Mouse (Mus musculus) gastrocnemius, postnatal 4 days (tissue): Measurements from ENCODE around the gene Sf3b5. TPM values are rescaled to one million over a fixed set of nuclear protein-coding genes. Genes with fewer than 3 reads are reported as not detected.

Experiments
- DNase-seq, 2 experiments: peaks; one replicate each; pipeline ENCODE4 v3.0.0; 2021 to 2022; ENCODE audit warnings: low spot score in 2 of 2, mixed read lengths in 2 of 2
- long read RNA-seq, 2 experiments: library from polyadenylated mRNA; stranded (forward); transcript quantifications; one replicate each; pipeline ENCODE4 v2.0.0; 2021
- total RNA-seq, 2 experiments: library from RNA; stranded (reverse); gene quantifications; 2 replicates each; pipeline ENCODE4 v1.2.3; 2021

The Sf3b5 gene
- 1 to 10 TPM; 7.1 to 7.9 TPM for total RNA-seq
- long read RNA-seq, experiment 1, transcript Sf3b5-201 (1 exons, 3,841 nt): major isoform, 56 of 56 reads
- long read RNA-seq, experiment 1, partial matches to known transcripts: 0 of 56 reads
- long read RNA-seq, experiment 1, other reads (novel, unspliced or antisense): 0 of 56 reads
- long read RNA-seq, experiment 2, transcript Sf3b5-201 (1 exons, 3,841 nt): major isoform, 59 of 59 reads
- long read RNA-seq, experiment 2, partial matches to known transcripts: 0 of 59 reads
- long read RNA-seq, experiment 2, other reads (novel, unspliced or antisense): 0 of 59 reads

- DNase-seq: no peak
Measured at GRCm38 (mm10) chr10:13005043-13005442, at the start of gene Sf3b5. TSS of gene Sf3b5 (plus strand) at chr10:13005343.

GRCm38 (mm10) chr10:12955831-12956230 lies 49.3 kb upstream of the Sf3b5 start:
- no peak for DNase-seq

GRCm38 (mm10) chr10:12957271-12957670 lies 47.9 kb upstream of the Sf3b5 start:
- DNase-seq: no peak

- no peak for DNase-seq
Measured at GRCm38 (mm10) chr10:12961546-12961945, 43.6 kb upstream of the Sf3b5 start.

GRCm38 (mm10) chr10:12962238-12962637 lies 42.9 kb upstream of the Sf3b5 start:
- DNase-seq: no peak

- no peak for DNase-seq
Measured at GRCm38 (mm10) chr10:12963362-12964147, 41.6 kb upstream of the Sf3b5 start.

- peak; percentile 54 to 73 for DNase-seq
Measured at GRCm38 (mm10) chr10:12964151-12965075, 40.7 kb upstream of the Sf3b5 start, which contains the start of gene Stx11. TSS of gene Stx11 (minus strand) at chr10:12964298.

GRCm38 (mm10) chr10:12965669-12966180 lies 39.4 kb upstream of the Sf3b5 start:
- no peak for DNase-seq

GRCm38 (mm10) chr10:12974572-12974971 lies 30.6 kb upstream of the Sf3b5 start:
- no peak for DNase-seq

- DNase-seq: no peak
Measured at GRCm38 (mm10) chr10:12975461-12975860, 29.7 kb upstream of the Sf3b5 start.

- no peak for DNase-seq
Measured at GRCm38 (mm10) chr10:12975957-12976356, 29.2 kb upstream of the Sf3b5 start.

GRCm38 (mm10) chr10:12976552-12976951 lies 28.6 kb upstream of the Sf3b5 start:
- no peak for DNase-seq

GRCm38 (mm10) chr10:12977787-12978212 lies 27.3 kb upstream of the Sf3b5 start:
- no peak for DNase-seq

- no peak for DNase-seq
Measured at GRCm38 (mm10) chr10:12981071-12981470, 24.1 kb upstream of the Sf3b5 start.

GRCm38 (mm10) chr10:12983516-12983915 lies 21.6 kb upstream of the Sf3b5 start:
- DNase-seq: no peak

GRCm38 (mm10) chr10:12985028-12985427 lies 20.1 kb upstream of the Sf3b5 start:
- no peak for DNase-seq

GRCm38 (mm10) chr10:12986485-12986884 lies 18.7 kb upstream of the Sf3b5 start:
- DNase-seq: no peak

- no peak for DNase-seq
Measured at GRCm38 (mm10) chr10:12986943-12987342, 18.2 kb upstream of the Sf3b5 start.

- no peak for DNase-seq
Measured at GRCm38 (mm10) chr10:12991953-12992352, 13.2 kb upstream of the Sf3b5 start.

- DNase-seq: no peak
Measured at GRCm38 (mm10) chr10:12993411-12994039, 11.6 kb upstream of the Sf3b5 start.
